Mouse (Mus musculus) liver (tissue): ENCODE results near the gene Dnm1.
"Not testable (repeated sequence)": the region's sequence is repeated elsewhere in the genome, so short reads cannot be mapped to it uniquely, and the experiment has no call there.

Source experiments
- DNase-seq: peaks from one replicate; pipeline ENCODE4 v3.0.0-alpha.2; 2020; ENCODE audit warnings: mixed read lengths

Gene Dnm1

GRCm38 (mm10) chr2:32310096-32310845 lies 42.9 kb downstream of the Dnm1 start:
- no peak for DNase-seq

DNA sequence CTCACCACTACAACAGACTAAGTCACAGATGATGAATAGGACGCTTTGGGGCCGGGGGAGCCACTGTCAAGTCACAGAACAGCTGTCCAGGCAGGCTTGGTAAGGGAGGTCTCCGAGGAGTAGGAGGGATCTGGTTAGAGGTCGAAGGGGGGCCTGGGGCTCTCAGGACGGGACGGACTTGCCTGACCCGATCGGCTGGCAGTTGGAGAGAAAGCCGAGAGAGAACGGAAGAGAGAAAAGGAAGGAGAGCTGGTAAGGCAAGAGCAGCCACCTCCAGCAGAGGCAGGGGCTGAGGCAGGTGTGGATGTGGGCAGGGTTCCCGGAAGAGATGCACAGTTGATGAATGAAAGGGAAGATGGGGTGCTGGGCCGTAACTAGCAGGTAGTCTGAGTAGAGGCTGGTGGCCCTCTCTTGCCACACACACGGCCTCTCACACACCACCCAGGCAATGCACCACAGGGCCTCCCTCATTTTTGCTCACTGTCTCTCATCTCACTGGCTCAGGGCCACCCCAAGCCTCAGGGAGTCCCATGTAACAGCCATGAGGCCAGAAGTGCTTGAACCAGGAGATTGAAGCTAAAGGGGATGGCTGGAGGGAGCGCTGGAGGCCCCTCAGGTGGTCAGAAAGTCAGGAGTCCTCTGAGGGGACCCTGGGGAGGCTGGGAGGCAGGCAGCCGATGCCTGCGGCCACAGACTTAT lies 44.1 kb downstream of the Dnm1 start:
- DNase-seq: no peak

GRCm38 (mm10) chr2:32307941-32308760 lies 45.0 kb downstream of the Dnm1 start:
- peak; percentile 62 for DNase-seq

GRCm38 (mm10) chr2:32307247-32307798 lies 45.8 kb downstream of the Dnm1 start:
- DNase-seq: no peak

- no peak for DNase-seq
Measured at GRCm38 (mm10) chr2:32306176-32306575, 47.0 kb downstream of the Dnm1 start.

- DNase-seq: no peak
Measured at GRCm38 (mm10) chr2:32305668-32306067, 47.5 kb downstream of the Dnm1 start.

DNA sequence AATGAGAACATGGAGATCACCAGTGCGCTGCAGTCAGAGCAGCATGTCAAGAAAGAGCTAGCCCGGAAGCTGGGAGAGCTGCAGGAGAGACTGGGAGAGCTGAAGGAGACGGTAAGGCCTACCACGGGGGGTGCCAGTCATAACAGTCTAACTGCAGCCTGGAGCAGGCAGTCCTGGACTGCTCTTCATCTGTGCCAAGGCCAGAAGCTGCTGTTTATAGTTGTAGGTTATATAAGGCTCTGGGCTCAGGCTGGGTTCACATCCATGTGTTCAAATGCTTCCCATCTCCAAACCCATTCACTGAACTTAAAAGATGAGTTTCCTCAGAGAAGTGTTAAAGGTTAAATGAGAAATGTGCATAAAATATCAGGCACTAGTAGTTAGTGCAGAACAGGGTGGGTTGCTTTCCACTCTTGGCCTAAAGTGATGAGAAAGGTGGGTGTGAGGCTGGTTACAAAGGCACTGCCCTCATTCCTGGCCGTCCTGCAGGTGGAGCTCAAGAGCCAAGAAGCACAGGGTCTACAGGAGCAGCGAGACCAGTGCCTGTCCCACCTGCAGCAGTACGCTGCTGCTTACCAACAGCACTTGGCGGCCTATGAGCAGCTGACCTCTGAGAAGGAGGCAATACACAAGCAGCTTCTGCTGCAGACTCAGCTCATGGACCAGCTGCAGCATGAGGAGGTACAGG lies 48.8 kb downstream of the Dnm1 start:
- peak; percentile 61 for DNase-seq

DNA sequence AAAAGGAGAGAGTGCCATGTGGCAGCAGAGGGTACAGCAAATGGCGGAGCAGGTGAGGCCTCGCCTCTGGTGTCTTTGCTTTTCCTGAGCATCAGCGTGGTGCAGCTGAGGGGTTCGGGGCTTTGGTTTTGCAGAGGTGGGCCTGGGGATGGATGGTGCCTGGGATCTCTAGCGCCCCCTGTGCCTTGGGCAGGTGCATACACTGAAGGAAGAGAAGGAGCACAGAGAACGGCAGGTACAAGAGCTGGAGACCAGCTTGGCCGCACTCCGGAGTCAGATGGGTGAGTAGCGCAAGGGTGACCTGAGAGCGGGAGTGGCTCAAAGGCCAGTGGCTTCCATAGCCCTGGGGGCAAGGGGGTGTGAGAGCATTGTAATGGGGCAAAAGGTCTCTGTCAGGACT lies 50.2 kb downstream of the Dnm1 start:
- DNase-seq: no peak

- no peak for DNase-seq
Measured at GRCm38 (mm10) chr2:32299469-32299868, 53.7 kb downstream of the Dnm1 start.

GRCm38 (mm10) chr2:32295842-32296241 lies 57.3 kb downstream of the Dnm1 start:
- not testable (repeated sequence) for DNase-seq

- DNase-seq: no peak
Measured at GRCm38 (mm10) chr2:32295285-32295684, 57.9 kb downstream of the Dnm1 start.

DNA sequence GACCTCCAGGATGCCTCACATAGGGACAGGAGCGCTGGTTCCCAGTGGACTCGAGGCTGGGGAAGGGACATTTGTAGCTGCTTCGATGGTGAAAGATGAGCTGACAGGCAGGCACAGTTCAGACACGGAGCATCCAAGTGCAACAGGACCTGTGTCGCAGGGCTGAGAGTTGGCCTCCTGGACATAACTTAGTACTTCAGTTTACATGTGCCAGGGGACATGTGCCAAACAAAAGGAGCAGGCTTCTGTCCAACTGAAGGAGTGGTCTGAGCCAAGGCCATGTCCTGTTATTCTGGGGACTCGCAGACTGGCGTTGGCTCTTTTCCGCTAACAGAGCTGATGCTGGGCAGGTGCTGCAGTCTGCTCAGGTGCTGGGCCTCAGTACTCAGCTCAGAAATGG lies 58.8 kb downstream of the Dnm1 start:
- no peak for DNase-seq

DNA sequence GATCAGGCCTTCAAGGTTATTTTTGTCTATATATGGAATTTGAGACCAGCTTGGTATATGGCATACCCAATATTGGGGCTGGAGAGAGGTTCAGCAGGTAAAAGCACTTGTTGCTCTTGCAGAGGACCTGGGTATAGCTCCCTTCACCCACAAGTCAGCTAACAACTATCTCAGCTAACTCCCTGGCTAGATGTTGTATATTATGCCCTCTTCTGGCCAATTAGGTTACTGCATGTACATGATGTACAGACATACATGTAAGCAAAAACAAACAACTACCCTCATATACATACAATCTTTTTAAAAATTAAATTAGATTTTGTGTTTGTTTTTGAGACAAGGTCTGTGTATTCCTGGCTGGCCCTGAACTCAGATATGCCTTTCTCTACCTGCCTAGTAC lies 63.6 kb downstream of the Dnm1 start:
- no peak for DNase-seq

DNA sequence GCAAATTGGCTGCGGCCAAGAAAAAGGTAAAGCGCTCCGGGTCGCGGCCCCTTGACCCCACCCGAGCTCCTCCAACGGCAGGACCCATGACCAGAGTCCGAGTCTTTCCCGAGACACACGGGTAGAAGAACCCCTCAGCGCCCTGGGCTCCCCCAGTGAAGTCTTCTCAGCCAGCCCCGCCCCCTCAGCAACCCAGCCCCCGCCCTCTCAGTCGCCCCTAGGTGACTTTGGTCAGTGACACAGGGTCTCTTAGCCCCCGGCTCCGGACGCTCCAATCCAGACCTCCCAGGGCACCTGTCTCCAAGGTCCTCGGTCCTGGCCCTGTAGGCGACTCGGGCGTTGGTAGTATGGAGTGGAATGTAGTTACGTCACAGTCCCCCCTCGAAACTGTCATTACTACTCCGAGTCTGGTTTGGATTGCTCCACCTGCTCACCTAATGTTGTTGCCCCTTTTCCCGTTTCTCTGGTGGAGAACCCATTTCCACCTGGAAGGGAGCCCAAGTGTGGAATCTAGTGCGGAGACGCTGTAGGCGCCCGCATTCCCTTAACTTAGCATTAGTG lies 64.7 kb downstream of the Dnm1 start:
- no peak for DNase-seq

DNA sequence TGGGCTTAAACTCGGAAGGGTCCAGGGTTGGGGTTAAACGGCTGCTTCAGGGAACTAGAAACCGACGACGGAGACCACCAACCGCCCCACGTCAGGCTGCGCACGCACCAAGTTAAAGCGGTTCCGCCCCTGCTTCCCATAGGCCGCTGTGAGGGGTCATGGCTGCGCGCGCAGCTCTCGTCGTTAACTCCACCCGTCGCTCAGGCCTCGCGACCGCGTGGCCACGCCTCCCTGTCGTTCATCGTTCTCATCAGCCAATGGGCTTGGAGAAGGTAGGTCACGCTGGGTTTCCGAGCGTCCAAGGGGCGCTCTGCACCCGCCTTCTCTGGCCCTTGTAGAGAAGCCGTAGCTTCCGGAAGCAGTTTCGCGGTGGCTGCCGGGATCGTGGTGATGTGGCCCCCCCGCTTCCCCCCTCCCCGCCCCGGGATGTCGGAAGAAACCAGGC lies 65.2 kb downstream of the Dnm1 start, which contains the start of gene Swi5:
Swi5 (minus strand) TSS at position 153 of the 445 bp plus-strand sequence.
- peak; percentile 100 for DNase-seq

- peak; percentile 51 for DNase-seq
Measured at GRCm38 (mm10) chr2:32287334-32287840, 65.8 kb downstream of the Dnm1 start, which contains the start of gene Golga2. Golga2 (plus strand) TSS chr2:32287384.

DNA sequence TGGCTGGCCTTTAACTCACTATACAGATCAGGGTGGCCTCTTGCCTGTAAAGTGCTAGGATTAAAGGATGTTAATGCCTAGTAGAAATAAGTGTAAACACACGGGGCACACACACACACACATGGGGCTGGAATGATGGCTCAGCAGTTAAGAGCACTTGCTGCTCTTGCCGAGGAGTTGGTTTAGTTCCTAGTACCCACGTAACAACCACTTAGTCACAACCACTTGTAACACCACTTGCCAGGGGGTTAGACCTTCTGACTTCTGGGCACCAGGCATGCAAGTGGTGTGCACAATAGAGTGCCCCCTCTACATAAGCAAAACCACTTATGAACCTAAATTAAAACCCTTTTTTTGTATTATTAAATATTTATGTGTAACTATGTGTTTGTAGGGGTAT lies 69.2 kb downstream of the Dnm1 start:
- DNase-seq: no peak

- DNase-seq: peak; percentile 64
Measured at GRCm38 (mm10) chr2:32282727-32283126, 70.4 kb downstream of the Dnm1 start.

- no peak for DNase-seq
Measured at GRCm38 (mm10) chr2:32282289-32282688, 70.8 kb downstream of the Dnm1 start.

GRCm38 (mm10) chr2:32275823-32276222 lies 77.3 kb downstream of the Dnm1 start:
- DNase-seq: no peak

DNA sequence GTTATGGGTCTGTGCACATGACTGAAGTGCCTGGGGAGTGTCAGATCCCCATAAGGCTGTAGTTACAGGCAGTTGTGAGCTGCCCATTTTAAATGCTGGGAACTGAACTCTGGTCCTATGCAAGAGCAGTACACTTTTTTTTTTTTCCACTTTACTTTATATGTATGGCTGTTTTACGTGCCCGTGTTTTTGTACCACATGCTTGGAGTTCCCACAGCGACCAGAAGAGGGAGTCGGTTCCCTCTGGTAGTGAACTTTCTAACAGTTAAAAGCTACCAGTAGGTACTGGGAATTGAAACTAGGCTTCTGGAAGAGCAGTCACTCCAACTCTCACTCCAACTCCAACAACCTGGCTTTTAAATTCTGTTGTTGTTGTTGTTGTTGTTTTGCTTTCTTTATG lies 92.5 kb downstream of the Dnm1 start:
- peak; percentile 76 for DNase-seq
